Mouse (Mus musculus) granulocyte monocyte progenitor cell, adult 5-6 weeks (primary cell): ENCODE measurements around the gene Irf2bpl. TPM values are rescaled to one million over a fixed set of nuclear protein-coding genes. Genes with fewer than 3 reads are reported as not detected.
A peak's percentile ranks its signal among the peaks of the same experiment; 100 is the strongest.

Experiments used
- ATAC-seq: replicated peaks from 2 replicates; pipeline ENCODE4 v1.8.0; 2016; ENCODE audit warnings: mild to moderate bottlenecking, moderate TSS enrichment, inconsistent platforms; ENCODE audit not compliant: poor library complexity, severe bottlenecking
- total RNA-seq, 2 experiments: library from RNA; stranded (forward) in 1 of 2; stranded (reverse) in 1 of 2; fragments of 200-712, 200-1000 nt in 1 of 2; fragments of >200 nt in 1 of 2; fragmentation: Nextera tagmentation in 1 of 2; gene quantifications; 2 replicates each; pipeline ENCODE4 v1.2.3; 2014 to 2017

Gene Irf2bpl
- total RNA-seq (2014; fragmentation: Nextera tagmentation) (1.2 and 1.8 TPM in 2 replicates), total RNA-seq (2017) (0.15 and 0.78 TPM in 2 replicates)

DNA sequence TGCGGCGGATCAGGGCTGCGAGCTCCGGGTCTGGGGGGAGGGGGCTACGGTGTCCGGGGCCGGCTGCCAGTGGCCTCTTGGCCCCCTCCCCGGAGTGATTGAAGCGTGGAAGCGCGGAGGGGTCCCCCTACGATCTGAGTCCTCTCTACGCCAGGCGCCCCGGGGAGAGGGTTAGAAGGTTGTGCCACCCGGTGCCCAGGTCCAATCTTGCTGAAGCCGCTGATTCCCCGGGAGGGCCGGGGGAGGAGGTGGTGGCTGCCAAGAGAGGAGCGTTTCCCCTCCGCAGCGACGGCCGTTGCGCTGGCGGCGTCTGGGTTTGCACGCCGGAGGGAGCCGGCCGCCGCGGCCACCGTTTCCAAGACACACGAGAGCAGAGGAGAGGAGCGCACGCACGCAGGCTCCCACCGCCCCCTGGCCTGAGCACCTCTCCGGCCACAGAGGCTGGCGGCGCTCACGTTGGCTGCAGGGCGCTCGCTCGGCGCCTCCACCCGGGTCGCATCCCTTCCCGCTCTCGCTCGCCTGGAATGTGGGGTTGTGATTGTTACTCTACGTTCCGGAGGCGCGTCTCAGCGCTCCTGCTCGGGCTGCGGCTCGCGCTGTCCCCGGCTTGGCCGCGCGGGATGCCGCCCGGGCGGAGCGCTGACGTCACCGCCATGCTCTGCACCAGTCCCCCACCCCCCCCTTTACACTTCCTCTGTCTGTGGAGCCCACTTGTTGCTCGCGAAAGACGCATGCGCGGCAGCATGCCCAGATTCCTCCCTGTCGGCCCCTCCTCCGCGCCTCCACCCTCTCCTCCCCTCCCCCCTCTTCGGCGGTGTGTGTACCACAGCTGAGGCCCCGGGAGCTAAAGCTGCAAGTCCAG lies at the start of gene Irf2bpl:
Irf2bpl (minus strand) TSS at position 602 of the 862 bp plus-strand sequence.
- peak; percentile 57 for ATAC-seq

DNA sequence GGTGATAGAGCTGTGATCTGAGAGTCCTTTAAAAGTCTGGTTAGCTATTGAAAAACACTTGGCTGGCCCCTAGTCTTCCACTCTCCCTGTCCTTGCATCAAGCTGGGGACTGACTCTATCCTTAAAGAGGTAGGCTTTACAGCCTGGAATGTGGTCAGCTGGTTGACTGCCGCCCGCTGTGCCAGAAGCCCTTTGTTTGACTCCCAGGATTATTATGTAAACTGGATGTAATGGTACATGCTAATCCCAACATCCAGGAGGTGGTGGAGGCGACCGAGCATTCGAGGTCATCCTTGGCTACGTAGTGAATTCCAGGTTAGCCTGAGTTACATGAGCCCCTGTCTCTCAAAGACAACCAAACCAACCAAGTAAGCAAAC lies 48.0 kb upstream of the Irf2bpl start:
- no peak for ATAC-seq

- no peak for ATAC-seq
Measured at GRCm38 (mm10) chr12:86931919-86932574, 47.4 kb upstream of the Irf2bpl start.

DNA sequence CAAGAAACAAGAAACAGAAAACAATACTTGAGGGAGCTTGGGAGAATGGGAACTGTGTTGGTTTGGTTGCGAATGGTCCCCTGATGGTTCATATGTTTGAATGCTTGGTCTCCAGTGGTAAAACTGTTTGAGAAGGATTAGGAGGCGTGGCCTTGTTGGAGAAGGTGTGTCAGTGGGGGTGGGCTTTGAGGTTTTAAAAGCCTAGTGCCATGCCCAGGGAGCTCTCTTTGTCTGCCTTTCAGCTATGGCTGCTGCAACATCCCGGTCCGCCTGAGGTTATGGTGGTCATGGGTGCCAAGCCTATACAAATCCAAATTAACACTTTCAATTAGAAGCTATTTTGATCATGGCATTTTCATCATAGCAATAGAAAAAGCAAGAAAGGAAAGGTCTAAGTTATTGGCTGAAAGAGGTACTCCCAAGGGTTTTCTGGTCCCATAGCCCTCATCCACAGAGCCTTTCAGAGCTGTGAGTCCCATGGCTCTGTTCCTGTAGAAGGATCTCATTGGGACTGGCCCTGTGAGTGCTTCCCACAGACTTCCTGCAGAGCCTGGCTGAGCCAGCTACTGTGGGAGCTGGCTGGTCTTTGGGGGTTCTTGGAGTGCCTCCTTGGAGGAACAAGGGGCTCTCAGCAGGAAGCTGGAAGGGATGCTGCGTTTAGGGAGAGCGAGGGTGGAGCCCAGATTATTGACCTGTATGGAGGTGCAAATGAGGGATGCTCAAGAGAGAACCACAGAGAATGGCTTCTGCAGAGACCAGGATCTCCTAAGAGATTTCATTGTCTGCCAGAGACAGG lies 46.5 kb upstream of the Irf2bpl start:
- no peak for ATAC-seq

DNA sequence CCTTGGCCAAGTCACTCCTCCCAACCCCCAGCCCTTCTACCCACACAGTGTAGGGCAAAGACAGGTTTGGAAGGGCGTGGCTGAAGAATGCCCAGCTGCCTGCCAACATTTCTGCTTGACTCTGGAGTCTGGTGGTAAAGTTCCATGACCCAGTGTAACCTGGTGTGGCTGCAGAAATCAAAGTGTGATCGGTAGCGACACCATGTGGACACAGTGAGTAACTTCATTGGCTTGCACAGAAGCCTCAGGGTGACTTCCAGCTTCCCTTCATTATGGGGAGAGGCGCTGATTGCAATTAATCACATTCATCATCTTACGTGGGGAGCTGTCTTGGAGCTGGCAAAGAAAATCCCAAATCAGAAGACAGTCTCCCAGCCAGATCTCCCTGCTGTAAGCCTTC lies 39.2 kb upstream of the Irf2bpl start:
- peak; percentile 96 for ATAC-seq

GRCm38 (mm10) chr12:86918983-86919722 lies 34.6 kb upstream of the Irf2bpl start:
- no peak for ATAC-seq

- ATAC-seq, result no peak
Measured at GRCm38 (mm10) chr12:86918361-86918967, 33.9 kb upstream of the Irf2bpl start.

DNA sequence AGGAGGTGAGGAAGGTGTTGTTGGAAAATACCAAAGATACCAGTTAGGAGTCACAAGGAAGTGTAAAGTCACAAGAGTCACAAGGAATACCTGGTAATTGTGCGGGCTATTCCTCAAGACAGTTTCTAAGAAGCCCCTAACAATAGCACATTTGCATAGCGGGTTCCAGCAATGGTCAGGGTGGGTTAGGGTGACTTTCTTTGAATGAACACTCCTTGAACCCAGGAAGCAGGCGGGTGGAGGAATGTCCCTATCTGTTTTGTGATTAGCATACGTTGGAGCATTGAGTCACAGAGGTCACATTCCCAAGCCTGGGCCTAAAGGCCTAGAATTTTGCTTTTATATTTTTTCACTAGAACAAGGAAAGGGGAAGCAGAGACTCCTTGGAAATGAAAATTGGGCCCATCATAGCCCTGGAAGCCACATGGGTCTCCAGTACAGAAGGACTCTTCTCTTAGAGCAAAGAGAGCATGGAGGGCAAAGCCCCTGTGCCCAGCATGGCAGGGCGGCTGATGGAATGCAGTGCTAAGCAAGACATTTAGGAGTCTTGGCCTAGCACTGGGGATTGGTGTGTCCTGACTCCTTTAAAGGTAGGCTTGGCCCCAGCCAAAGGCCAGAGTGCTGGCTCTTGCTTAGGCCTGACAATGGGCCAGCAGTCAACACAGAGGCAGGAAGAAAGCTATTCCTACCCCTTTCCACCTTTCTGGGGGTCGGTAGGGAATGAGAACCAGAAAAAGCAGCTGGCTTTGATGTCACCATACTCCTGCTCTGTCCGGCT lies 32.4 kb upstream of the Irf2bpl start:
- no peak for ATAC-seq

GRCm38 (mm10) chr12:86915617-86916016 lies 31.0 kb upstream of the Irf2bpl start:
- no peak for ATAC-seq

DNA sequence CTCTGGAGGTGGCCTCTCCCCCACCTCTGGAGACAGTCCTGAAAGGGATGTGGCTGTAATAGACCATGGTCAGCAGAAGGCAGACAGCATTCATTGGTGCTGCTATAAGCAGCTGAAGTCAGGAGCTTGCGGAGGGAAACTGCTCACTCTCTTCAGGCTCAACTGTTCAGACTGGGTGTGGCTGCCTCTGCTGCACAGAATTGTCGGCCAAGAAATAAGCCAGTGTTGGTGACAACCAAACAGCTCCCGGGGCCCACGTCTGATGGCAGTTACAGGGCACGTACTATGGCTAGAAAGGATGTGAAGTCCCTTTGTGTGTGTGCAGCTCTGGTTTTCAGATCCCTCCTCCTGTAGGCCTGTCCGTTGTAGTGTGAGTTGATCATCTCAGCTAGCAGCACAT lies 30.2 kb upstream of the Irf2bpl start:
- ATAC-seq, result no peak; the same call in 1 of the 2 replicates

DNA sequence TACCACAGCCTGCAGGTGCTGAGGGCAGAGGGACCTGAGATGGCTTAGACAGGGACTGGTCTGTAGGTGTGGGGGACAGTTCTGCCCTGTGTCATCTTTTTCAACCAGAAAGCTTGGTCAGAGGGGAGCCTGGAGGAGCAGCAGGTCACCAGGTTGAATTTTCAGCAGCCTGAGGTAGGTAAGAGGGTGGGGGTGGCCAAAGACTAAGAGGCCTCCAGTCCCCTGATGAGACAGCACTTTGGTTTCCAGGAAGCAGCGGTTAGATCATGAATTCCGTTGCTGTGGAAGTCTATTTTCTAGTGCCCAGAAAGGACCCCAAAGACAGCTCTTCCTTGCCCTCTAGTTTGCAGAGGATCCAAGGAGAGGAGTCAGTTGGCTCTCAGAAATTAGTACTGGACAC lies 29.8 kb upstream of the Irf2bpl start:
- ATAC-seq, result peak; percentile 42; the same call in 1 of the 2 replicates

DNA sequence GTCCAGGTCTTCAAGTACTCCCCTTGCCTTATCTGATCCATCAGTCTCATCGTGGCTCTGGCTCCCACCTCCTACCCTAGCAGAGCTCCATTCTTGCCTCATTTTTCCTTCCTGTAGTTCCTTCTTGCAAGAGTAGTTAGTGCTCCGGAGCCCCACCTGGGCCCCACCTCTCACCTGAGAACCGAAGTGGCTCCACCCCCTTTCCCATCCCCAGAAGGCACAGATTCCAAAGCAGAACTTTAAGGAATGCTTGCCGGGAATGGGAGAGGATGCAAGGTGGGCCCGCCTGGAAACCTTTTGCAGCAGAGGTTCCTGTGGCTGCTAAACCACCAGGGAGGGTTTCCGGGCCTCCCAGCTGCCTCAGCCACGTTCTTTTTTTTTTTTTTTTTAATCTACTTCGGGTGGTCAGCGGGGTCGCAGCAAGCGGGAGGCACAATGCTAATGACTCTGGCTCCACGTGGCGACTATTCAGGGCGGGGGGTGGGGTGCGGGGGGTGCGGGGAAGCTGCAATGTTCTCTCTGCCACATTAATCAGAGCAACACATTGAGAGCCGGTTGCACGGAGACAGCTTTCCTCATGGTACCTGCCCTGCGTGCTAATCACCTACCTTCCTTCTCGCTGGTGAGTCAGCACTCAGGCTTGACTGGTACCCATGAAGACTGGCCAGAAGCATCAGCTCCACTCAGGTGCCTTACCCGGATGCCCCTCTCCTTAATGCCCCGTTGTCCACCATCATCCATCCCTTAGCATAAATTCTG lies 27.9 kb upstream of the Irf2bpl start:
- 0 out of 2 replicates have a peak, but pooled peaks have one; percentile 12 for ATAC-seq

DNA sequence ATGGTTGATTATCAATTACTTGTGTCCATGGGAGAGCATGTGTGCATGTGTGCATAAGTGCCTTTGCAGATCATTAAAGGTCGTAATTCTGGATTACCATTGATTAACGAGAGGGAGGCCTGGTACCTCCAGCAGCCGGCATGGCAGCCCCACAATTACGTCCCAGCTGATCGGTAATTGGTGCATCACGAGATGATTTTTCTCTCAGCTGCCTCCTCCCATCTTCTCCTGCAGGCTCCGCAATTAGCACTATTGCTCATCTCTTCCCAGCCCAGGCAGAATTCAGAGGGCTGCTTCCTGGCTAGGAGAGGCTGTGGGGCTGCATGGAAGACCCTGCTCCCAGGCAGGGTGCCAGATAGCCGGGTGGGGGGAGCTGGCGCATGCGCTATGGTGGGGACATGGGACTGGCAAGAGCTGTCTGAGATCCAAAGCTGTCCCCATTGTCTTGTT lies 26.9 kb upstream of the Irf2bpl start:
- ATAC-seq, result no peak

DNA sequence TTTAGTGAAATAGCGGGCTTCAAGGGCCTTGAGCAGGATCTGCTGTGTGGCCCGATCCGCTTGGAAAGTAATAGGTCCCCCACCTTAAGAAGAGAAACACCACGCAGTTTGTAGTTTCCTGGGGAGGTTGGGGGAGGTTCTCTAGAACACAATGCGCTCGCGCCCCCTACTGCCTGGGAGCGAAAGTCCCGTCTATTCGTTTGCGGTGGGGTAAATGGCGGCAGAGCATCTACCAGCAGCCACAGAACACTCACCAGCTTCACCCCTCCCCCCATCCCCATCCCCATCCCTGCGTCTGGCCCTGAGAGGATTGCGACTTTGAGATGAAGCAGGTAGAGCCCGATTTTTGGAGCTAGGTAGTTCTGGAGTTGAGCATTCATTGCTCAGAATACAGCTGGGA lies 21.8 kb upstream of the Irf2bpl start:
- ATAC-seq, result peak; percentile 95

GRCm38 (mm10) chr12:86905876-86906275 lies 21.3 kb upstream of the Irf2bpl start:
- no peak for ATAC-seq

GRCm38 (mm10) chr12:86905203-86905602 lies 20.6 kb upstream of the Irf2bpl start:
- peak; percentile 56; the same call in 1 of the 2 replicates for ATAC-seq

GRCm38 (mm10) chr12:86903828-86904806 lies 19.5 kb upstream of the Irf2bpl start:
- ATAC-seq, result no peak
